Mouse (Mus musculus): ENCODE measurements at regions not wholly inside any gene's neighbourhood (a gene's known extent, or its start where the extent isn't known, plus 50 kb on each side); places are given as distances from the start of the nearest gene placed in this dataset.
A peak's percentile ranks its signal among the peaks of the same experiment; 100 is the strongest.

- DNase-seq (ENCODE audit: low read depth): no peak
Measured at GRCm38 (mm10) chr8:109155489-109155888, 338.3 kb upstream of the Pmfbp1 start.

- no peak for DNase-seq (ENCODE audit: low read depth)
Measured at GRCm38 (mm10) chr8:109156016-109156415, 337.8 kb upstream of the Pmfbp1 start.

- no peak for DNase-seq (ENCODE audit: low read depth)
Measured at GRCm38 (mm10) chr8:109172701-109173100, 321.1 kb upstream of the Pmfbp1 start.

DNA sequence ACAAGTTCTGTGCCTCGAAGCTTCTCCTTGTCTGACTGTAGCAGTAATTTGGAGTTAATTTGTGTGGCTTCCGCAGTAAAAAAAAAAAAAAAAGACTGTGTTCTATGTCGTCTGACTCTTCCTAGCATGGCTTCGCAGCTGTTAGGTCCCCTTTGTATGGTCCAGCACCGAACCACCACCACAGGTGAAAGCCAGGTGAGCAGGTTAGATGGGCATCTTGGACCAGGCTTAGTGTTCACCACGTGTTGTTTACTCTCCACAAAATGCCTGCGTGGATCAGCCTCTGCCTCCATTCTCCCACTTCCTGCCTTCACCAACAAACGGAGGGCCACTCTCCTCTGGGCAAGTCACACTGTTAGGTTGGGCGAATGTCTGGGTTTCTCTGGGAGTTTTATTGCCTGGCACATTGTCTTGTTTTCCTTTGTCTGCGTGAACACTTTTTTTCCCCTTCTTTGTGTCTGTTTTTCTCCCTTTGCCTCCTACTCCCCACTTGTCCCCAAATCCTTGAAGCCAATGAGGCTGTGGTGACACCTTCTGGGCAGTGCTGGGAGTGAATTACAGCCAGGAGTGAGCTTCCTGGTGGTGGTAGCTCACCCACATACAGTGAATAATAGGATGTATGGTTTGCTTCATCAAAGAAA is 308.1 kb upstream of the Pmfbp1 start:
- DNase-seq (ENCODE audit: low read depth): no peak

- DNase-seq (ENCODE audit: low read depth): no peak
Measured at GRCm38 (mm10) chr8:109187617-109188016, 306.2 kb upstream of the Pmfbp1 start.

DNA sequence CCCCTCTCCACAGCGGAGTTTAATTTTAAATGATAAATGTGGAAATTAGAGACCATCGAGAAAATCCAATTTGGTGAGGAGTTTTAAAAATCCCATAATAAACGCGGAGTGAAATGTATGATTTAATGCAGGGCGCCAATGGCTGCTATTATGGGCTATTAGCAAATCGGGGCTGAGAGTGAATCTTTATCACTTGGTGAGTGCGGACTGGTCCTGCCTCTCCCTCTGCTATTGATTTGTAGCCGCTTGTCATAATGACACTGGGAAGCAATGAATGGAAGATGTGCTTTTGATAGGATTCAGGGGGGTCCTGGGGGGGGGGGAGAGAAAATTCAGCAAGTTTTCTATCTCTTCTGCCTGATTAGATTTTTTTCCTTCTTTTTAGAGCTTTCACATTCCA is 279.6 kb upstream of the Pmfbp1 start:
- DNase-seq (ENCODE audit: low read depth): no peak

DNA sequence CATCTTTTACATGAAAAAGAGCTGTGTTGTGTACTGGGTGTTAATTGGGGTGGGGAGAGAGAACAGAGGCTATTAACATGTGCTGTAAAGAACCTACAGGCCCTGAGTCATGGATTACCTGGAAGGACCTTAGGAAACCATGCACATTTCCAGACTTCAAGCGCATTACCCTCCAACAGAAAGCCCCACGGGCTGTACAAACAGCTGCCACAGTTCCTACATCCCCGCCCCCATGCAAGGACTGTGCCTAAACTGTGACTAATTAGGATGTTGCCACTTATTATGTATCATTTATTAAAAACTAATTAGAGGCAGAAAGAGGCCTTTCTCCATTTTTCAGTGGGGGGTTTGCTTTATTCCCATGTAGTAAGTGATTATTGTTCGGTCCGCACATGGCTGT is 277.5 kb upstream of the Pmfbp1 start:
- DNase-seq (ENCODE audit: low read depth): no peak

GRCm38 (mm10) chr8:109217326-109217725 is 276.5 kb upstream of the Pmfbp1 start:
- no peak for DNase-seq (ENCODE audit: low read depth)

- DNase-seq (ENCODE audit: low read depth): no peak
Measured at GRCm38 (mm10) chr8:109232281-109233234, 261.3 kb upstream of the Pmfbp1 start.

GRCm38 (mm10) chr8:109245526-109245925 is 248.3 kb upstream of the Pmfbp1 start:
- DNase-seq (ENCODE audit: low read depth): no peak

- no peak for DNase-seq (ENCODE audit: low read depth)
Measured at GRCm38 (mm10) chr8:109247875-109248274, 246.0 kb upstream of the Pmfbp1 start.

GRCm38 (mm10) chr8:109248356-109248755 is 245.5 kb upstream of the Pmfbp1 start:
- no peak for DNase-seq (ENCODE audit: low read depth)

- no peak for DNase-seq (ENCODE audit: low read depth)
Measured at GRCm38 (mm10) chr8:109249256-109249655, 244.6 kb upstream of the Pmfbp1 start.

DNA sequence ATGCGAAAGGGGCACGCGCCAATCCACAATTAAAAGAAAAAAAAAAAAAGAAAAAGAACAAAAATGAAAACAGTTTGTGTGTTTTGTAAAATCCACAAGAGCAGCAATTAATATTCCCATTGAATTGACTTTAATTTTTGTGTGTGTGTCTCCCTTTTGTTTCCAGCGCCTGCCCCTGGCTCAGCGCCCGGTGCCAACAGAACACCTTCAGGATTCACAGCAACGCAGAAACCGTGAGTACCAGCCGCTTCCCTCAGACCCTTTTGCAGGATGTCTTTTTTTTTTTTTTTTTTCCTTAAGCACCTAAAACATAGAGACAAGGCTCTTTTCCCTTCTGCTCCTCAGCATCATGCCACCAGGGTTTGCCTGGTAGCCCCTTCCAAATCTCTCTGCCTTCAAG is 244.1 kb upstream of the Pmfbp1 start:
- no peak for DNase-seq (ENCODE audit: low read depth)

- no peak for DNase-seq (ENCODE audit: low read depth)
Measured at GRCm38 (mm10) chr8:109250551-109250950, 243.3 kb upstream of the Pmfbp1 start.

- DNase-seq (ENCODE audit: low read depth): no peak
Measured at GRCm38 (mm10) chr8:109251360-109251798, 242.4 kb upstream of the Pmfbp1 start.

- DNase-seq (ENCODE audit: low read depth): no peak
Measured at GRCm38 (mm10) chr8:109252404-109252803, 241.4 kb upstream of the Pmfbp1 start.

GRCm38 (mm10) chr8:109279129-109279528 is 214.7 kb upstream of the Pmfbp1 start:
- peak; percentile 10 for DNase-seq (ENCODE audit: low read depth)

DNA sequence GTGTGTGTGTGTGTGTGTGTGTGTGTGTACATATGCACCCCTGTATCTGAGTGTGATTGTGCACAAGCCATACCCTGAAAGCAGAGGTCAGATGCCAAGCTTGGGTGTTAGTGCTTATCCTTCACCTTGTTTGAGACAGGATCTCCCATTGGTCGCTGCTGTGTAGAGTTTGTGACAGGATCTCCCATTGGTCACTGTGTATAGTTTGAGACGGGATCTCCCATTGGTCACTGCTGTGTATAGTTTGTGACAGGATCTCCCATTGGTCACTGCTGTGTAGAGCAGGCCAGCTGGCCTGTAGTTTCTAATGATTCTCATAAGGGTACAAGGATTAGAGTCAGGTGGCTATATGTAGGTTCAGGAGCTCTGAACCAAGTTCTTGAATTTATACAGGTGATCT is 213.3 kb upstream of the Pmfbp1 start:
- no peak for DNase-seq (ENCODE audit: low read depth)

- no peak for DNase-seq (ENCODE audit: low read depth)
Measured at GRCm38 (mm10) chr8:109281598-109281997, 212.2 kb upstream of the Pmfbp1 start.

- no peak for DNase-seq (ENCODE audit: low read depth)
Measured at GRCm38 (mm10) chr8:109310670-109311386, 183.0 kb upstream of the Pmfbp1 start.

DNA sequence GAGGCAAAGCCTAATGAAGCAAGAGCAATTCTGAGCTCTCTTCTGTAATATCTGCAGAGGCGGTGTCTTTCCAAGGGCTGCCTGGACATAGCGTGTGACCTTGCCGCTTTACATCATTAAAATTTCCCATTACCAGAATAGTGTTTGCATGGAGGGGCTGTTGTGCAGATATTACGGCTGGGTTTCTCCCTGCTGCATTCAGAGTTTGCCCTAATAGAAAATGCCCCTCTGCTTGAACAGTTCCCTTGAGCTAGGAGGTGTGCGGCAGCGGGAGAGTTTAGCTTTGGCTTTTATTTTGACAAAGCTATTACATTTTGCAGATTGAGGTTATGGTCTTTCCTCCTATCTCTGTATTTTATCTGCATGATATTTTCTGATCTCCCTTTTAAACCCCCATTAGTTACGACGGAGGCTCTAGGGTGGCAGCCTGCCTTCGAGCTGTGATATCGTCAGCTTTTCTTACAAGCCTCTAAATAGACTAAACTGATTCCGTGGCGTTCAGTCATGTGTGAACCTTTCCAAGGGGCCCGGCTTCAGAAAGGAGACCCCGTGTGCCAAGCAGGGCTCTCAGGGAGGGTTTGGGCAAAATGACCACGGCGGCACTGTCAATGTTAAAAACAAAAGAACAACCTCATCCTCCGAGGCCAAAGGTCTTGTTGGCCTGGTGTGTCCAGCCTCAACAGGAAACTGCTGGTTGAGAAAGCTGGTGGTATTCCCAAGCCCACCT is 182.2 kb upstream of the Pmfbp1 start:
- DNase-seq (ENCODE audit: low read depth): no peak
